Mouse (Mus musculus) megakaryocyte, embryonic 14.5 days (primary cell): ENCODE measurements around the gene Vmn2r11. TPM values are rescaled to one million over a fixed set of nuclear protein-coding genes. Genes with fewer than 3 reads are reported as not detected.
"Not testable (repeated sequence)": the region's sequence is repeated elsewhere in the genome, so short reads cannot be mapped to it uniquely, and the experiment has no call there.

Experiments
- H3K27me3 ChIP-seq: replicated peaks from 2 replicates; pipeline ENCODE3; 2012; ENCODE audit warnings: inconsistent platforms
- H3K36me3 ChIP-seq: replicated peaks from 2 replicates; pipeline ENCODE3; 2012; ENCODE audit warnings: low read length, inconsistent platforms, mixed read lengths
- H3K4me1 ChIP-seq: 2 replicates; pipeline ENCODE4 v1.6.1; 2012; ENCODE audit warnings: inconsistent platforms
- H3K4me3 ChIP-seq: replicated peaks from 2 replicates; pipeline ENCODE3; 2012; ENCODE audit warnings: moderate library complexity, mild to moderate bottlenecking, inconsistent platforms
- H3K9me3 ChIP-seq: 2 replicates; pipeline ENCODE4 v1.6.1; 2012; ENCODE audit warnings: inconsistent platforms
- FLI1 ChIP-seq: IDR thresholded peaks from 2 replicates; pipeline ENCODE4 v1.6.1; 2012; ENCODE audit warnings: low read length, inconsistent platforms, mixed read lengths
- GATA1 ChIP-seq: IDR thresholded peaks from 3 replicates; pipeline ENCODE4 v1.6.1; 2012; ENCODE audit warnings: mixed read lengths, low read length, inconsistent platforms, borderline replicate concordance
- polyA plus RNA-seq: library from polyadenylated mRNA; stranded (reverse); fragments of >175 nt; gene quantifications from 2 replicates; pipeline ENCODE4 v1.2.3, GENCODE M21; 2012; ENCODE audit warnings: low replicate concordance; ENCODE audit not compliant: insufficient read depth

Vmn2r11 gene
- not detected in 2 replicates for polyA plus RNA-seq

- not testable (repeated sequence) for H3K4me3 ChIP-seq, H3K36me3 ChIP-seq, H3K27me3 ChIP-seq, H3K9me3 ChIP-seq, H3K4me1 ChIP-seq
These were observed at the start of gene Vmn2r11 for GRCm38 (mm10) chr5:109059469-109059868. TSS of gene Vmn2r11 (minus strand) at chr5:109059569.

GRCm38 (mm10) chr5:109097850-109098249, 38.5 kb upstream of the Vmn2r11 start, which contains the start of gene Vmn2r12:
TSS of gene Vmn2r12 (minus strand) at chr5:109097950.
- H3K4me1 ChIP-seq, H3K27me3 ChIP-seq, H3K4me3 ChIP-seq, H3K36me3 ChIP-seq: not testable (repeated sequence)
- peaks cover 10% of the 10 kb centered on the region; the same call in 1 of the 2 replicates for H3K9me3 ChIP-seq

GRCm38 (mm10) chr5:109096482-109096881, 37.1 kb upstream of the Vmn2r11 start:
- H3K36me3 ChIP-seq, H3K4me1 ChIP-seq, H3K27me3 ChIP-seq, H3K4me3 ChIP-seq: not testable (repeated sequence)
- H3K9me3 ChIP-seq, result peaks cover 10% of the 10 kb centered on the region; the same call in 1 of the 2 replicates

- not testable (repeated sequence) for H3K27me3 ChIP-seq, H3K9me3 ChIP-seq, H3K4me1 ChIP-seq, H3K4me3 ChIP-seq, H3K36me3 ChIP-seq
These were observed 12.6 kb upstream of the Vmn2r11 start for GRCm38 (mm10) chr5:109072016-109072415.

- Histone ChIP-seq H3K27me3 (no peaks in the 10 kb centered on the region), H3K4me3 (no peak overlapping the region), H3K4me1 (no peaks in the 10 kb centered on the region), H3K9me3 (peaks cover under 1% of the 10 kb centered on the region; the same call in 1 of the 2 replicates), H3K36me3 (no peaks in the 10 kb centered on the region)
- no peak for TF ChIP-seq GATA1
- TF ChIP-seq FLI1, result no peak
These were observed 4.1 kb downstream of the Vmn2r11 start for GRCm38 (mm10) chr5:109055286-109055685.

GRCm38 (mm10) chr5:109032591-109032990, 26.8 kb downstream of the Vmn2r11 start:
- TF ChIP-seq FLI1 (no peak), GATA1 (no peak)
- H3K36me3 ChIP-seq, result no peaks in the 10 kb centered on the region
- no peak overlapping the region for H3K4me3 ChIP-seq
- no peaks in the 10 kb centered on the region for H3K4me1 ChIP-seq
- no peaks in the 10 kb centered on the region for H3K9me3 ChIP-seq
- no peaks in the 10 kb centered on the region for H3K27me3 ChIP-seq

- H3K27me3 ChIP-seq, H3K9me3 ChIP-seq, H3K4me1 ChIP-seq, H3K36me3 ChIP-seq, H3K4me3 ChIP-seq: not testable (repeated sequence)
These were observed 52.9 kb downstream of the Vmn2r11 start, which contains the start of gene Vmn2r10 for GRCm38 (mm10) chr5:109006427-109006826. TSS of gene Vmn2r10 (minus strand) at chr5:109006527.

Other genes starting within 250 kb of the Vmn2r11 start
- gene Vmn2r9, start 207.0 kb downstream of the Vmn2r11 start, polyA plus RNA-seq, result not detected in 2 replicates
- not detected in 2 replicates for gene Vmn2r10, start 53.0 kb downstream of the Vmn2r11 start, polyA plus RNA-seq
- 0.03 TPM in 1 of 2 replicates, not detected in the other for gene Vmn2r12, start 38.4 kb upstream of the Vmn2r11 start, polyA plus RNA-seq
- gene Vmn2r13, start 132.6 kb upstream of the Vmn2r11 start, polyA plus RNA-seq, result not detected in 2 replicates
- gene Vmn2r14, start 165.1 kb upstream of the Vmn2r11 start, polyA plus RNA-seq, result not detected in 2 replicates
- gene Vmn2r15, start 238.1 kb upstream of the Vmn2r11 start, polyA plus RNA-seq, result not detected in 2 replicates